Mouse (Mus musculus): ENCODE measurements around the gene Myh4.

Myh4 gene

DNA sequence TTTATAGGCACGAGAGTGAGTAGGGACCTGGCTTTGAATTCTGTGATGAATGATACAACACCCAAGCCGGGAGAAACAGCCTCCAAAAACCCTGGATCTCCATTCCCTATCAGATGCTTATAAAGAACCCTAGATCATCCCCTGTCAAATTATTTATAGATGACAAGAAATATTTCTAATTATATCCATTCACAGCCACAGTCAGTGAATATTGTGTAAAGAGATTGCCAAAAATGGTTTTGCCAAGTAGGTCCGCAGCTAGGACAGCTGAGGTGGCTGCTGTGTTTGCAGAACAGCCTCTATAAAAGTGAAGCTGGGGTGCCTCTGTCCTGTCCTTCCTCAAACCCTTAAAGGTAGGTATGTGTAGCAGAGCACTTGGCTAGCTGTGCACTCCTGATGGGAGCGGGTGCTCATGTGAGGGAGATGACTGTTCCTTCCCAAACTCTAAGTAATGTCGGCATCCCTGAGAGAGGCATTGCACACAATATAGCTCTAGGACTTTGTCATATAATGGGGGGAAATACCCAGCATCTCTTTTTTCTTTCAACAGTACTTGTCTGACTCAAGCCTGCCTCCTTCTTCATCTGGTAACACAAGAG lies at the start of gene Myh4:
TSS of gene Myh4 (plus strand) at position 549 of the 599 bp plus-strand sequence.
- DNase-seq = no peak

GRCm38 (mm10) chr11:67190316-67190715 lies 47.5 kb upstream of the Myh4 start:
- no peak for DNase-seq

DNA sequence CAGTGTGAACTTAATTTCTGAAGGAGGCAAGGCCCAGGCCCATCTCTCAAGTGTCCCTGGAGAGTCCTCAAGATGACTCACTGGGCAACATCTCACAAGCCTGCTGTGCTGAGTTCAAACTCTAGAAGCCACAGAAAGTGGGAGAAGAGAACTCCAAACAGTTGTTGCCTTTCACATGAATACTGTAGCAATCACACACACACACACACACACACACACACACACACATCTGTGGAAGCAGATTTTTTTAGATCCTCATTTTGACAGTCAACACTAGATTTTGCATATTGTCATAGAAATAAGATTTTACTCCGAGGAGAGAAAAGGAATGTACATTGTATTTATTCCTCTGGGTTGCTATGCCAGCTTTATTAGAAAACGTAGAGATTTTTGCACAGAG lies 47.0 kb upstream of the Myh4 start:
- DNase-seq = no peak

DNA sequence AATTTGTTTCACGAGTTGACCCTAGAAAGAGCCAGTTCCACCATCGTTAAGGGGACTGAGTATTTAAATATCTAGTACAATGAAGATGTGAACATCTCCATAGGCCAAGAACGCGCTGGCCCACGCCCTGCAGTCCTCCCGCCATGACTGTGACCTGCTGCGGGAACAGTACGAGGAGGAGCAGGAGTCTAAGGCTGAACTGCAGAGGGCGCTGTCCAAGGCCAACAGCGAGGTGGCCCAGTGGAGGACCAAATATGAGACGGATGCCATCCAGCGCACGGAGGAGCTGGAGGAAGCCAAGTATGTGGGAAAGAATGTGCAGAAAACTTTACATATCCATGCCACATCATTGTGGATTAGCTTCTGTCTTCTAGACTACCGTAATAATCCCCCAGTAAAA lies 46.3 kb upstream of the Myh4 start:
- no peak for DNase-seq

DNA sequence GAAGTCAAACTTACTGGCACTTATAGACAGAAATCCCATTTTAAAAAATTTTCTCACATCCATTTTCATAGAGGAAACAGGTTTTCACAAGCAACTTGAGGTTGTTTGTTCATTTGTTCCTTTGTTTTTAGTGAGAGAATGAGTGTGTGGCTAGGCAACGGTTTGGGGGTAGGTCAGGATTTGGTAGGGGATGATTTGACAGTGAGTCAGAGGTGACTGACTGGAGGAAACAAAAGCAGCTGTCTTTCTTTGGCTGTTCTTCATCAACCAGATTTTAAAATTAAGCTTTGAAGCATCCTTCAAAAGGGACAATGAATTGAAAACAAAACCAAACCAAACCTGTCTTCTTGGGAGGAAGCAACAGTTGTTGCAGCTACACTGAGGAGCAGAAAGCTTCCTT lies 38.5 kb upstream of the Myh4 start:
- no peak for DNase-seq

GRCm38 (mm10) chr11:67199752-67200151 lies 38.1 kb upstream of the Myh4 start, which contains the start of gene Myh1:
Gene Myh1, plus strand, starts transcription at chr11:67200052.
- no peak for DNase-seq

DNA sequence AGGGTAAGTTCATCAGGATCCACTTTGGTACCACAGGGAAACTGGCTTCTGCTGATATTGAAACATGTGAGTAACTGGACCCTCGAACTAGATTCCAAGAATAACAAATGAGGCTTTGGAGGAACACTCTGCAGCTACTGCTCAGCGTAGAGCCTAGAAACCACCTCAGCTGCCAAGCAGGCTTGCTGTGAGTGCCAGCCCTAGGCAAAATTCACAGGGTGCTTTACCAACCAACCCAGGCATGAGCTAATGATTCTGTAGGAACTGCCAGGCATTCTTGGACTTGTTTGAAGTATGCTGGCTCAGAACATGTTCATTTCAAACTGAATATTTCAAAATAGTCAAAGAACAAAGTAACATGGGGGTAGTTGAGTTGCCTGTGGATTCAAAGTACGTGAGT lies 33.1 kb upstream of the Myh4 start:
- peak; percentile 1 for DNase-seq

DNA sequence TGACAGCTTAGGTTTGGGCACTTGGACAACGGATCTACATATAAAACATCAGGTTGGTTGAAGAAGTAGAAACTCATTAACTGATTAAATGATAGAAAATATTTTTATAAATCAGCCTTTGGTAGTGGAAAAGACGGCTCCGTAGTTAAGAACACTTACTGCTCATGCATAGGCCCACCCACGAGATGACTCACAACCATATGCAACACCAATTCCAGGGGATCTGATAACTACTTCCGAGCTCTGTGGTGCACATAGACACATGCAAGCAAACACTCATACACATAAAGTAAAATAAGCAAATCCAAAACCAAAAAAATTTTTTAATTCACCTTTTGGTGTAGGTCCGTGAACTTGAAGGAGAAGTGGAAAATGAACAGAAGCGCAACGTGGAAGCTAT lies 16.0 kb upstream of the Myh4 start:
- DNase-seq = no peak

- no peak for DNase-seq
These were observed 13.4 kb upstream of the Myh4 start for GRCm38 (mm10) chr11:67224466-67224865.

- no peak for DNase-seq
These were observed 9.1 kb upstream of the Myh4 start for GRCm38 (mm10) chr11:67228731-67229130.

DNA sequence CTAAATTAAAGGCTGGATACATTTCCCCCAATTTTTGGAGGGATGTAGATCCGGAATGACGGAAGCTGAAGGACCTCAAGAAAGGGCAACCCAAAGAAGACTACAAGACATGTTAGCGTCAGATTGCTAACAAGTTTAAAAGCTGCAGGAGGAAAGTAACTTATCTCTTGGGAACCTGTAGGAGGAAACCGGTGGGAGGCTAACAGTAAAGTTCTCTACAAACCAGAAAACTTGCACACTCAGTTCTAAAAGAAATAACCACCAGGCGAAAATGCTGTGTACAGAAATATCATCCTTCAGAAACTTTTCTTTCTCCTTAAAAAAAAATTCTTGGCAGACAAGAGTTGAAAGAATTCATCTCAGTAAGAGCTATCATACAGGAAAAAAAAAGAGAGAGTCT lies 8.7 kb upstream of the Myh4 start:
- no peak for DNase-seq

- DNase-seq = no peak
These were observed 7.9 kb upstream of the Myh4 start for GRCm38 (mm10) chr11:67229946-67230345.

GRCm38 (mm10) chr11:67235639-67236358 lies 2.0 kb upstream of the Myh4 start:
- DNase-seq = peak; percentile 38

DNA sequence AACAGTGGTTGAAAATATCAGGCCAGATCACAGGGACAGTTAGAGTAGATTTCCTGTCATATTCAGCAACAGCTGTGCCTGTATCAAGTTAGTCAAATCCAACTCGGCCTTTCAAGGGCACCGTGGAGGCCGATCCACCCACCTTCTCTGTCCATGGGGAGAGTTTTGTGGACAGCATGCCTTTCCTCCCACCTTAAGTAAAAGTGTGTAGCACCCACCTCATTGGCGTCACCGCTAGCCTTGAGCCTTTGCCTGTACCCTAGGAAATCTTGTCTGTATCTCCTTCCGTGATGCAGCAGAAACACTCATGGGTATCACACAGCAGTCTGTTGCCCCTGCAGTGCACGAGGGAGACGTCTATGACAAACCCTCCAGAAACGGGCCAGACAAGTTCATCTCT lies 1.0 kb upstream of the Myh4 start:
- DNase-seq = no peak

- no peak for DNase-seq
These were observed 3.2 kb downstream of the Myh4 start for GRCm38 (mm10) chr11:67241051-67241450.

- DNase-seq = no peak
These were observed 15.9 kb downstream of the Myh4 start for GRCm38 (mm10) chr11:67253691-67254090.

GRCm38 (mm10) chr11:67257048-67257447 lies 19.2 kb downstream of the Myh4 start:
- DNase-seq = no peak

DNA sequence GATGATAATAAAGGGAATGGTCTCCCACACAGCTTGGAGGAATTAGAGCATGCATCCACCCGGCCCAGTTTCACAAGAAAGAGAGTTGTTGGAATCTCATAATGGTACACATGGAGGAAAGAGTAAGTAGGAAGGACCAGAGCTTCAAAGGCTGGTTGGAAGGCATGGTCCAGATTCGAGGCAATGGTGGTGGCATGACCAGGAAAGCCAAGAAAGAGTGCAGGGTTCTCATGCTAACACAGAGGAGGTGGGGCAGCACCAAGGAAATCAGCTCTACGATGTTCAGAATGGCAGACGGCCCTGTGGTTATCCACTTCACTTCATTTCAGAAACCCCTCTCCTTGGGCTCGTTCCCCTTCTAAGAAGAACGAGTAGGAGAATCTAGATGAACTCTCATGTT lies 23.1 kb downstream of the Myh4 start:
- DNase-seq = no peak

- no peak for DNase-seq
These were observed 38.9 kb downstream of the Myh4 start, which contains the start of gene Myh8 for GRCm38 (mm10) chr11:67276601-67277174. Gene Myh8, plus strand, starts transcription at chr11:67277124.

DNA sequence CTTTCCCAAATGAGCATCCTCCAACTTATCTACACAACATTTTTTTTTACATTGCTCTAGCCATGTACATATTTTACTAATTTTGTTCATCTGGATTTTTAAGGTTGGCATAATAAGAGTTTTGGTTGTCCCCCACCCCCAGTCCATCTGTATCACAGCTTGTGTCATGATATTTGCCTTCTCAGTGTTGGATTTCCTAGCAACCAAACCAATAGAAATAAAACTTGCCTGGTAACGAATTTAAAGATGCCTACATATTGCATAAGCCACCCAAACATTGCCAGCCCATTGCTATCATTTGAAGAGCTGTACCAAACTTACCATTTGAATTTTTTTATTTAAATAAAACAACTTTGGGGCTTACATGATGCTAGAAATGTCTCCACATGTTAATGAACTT lies 55.6 kb downstream of the Myh4 start:
- no peak for DNase-seq
